Mouse (Mus musculus): ENCODE measurements around the gene Lmx1b. TPM values are rescaled to one million over a fixed set of nuclear protein-coding genes. Genes with fewer than 3 reads are reported as not detected.

Gene Lmx1b
- polyA plus RNA-seq, 1 experiment from 2014 or later, result not detected

DNA sequence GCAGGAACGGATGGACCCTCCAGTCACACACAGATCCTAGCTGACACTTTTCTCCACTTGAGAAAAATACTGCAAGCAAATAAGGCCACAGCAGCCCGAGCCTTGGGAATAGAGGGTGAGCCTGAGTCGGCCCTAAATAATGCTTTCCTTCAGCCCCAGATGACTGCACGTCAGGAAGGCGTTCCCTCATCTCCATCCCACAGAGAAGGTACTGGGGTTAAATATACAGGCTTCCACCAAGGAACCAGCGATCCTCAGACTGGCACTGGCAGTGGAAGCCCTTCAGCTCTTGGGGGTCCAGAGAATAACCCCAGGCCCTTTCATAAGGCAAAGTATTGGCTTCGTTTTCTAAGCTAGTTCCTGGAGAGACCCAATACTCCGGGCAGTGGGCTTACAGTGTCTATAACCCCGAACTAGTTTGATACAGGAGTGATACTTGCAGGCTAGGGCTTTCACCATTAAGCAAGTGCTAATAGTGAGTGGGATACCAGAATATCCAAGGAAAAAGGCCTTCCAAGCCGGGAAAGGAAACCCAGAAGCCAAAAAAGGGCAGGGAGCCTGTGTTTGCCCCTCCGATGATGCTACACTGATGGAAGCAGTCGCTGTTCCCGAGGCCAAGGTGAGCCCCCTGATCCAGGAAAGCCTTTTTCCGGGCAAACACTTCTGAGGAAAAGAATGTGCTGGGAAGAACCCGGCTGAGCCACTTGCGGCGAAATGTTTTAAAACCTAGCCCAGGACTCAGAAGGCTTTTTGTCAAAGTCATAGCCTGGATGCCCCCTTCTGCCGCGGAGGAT lies 4.8 kb downstream of the Lmx1b start:
- no peak overlapping the region for H3K4me3 ChIP-seq (ENCODE audit: low read depth, low read length)
- H3K9ac ChIP-seq (ENCODE audit: low read depth, low read length), result no peak overlapping the region
- WGBS, result 4% methylated on average over 19 of the region's 19 CpGs
- H3K9me3 ChIP-seq (ENCODE audit: control insufficient read depth), result no peaks in the 10 kb centered on the region
- no peak for ATAC-seq
- H3K4me1 ChIP-seq (replicated peaks; ENCODE audit: control insufficient read depth, insufficient read depth, low read length), result 0 out of 2 replicates have a peak, but pooled peaks cover 4% of the 10 kb centered on the region
- no peak overlapping the region for H3K4me2 ChIP-seq (replicated peaks; ENCODE audit: low read depth)
- no peaks in the 10 kb centered on the region for H3K36me3 ChIP-seq (ENCODE audit: control insufficient read depth, insufficient read depth)
- no peak for TF ChIP-seq CTCF (IDR thresholded peaks at IDR 0.05; ENCODE audit: low read depth)
- no peak overlapping the region for H3K27ac ChIP-seq (ENCODE audit: low read depth, low read length)
- H3K27me3 ChIP-seq (replicated peaks; ENCODE audit: control insufficient read depth, insufficient read depth, low read length), result peaks cover 99% of the 10 kb centered on the region

DNA sequence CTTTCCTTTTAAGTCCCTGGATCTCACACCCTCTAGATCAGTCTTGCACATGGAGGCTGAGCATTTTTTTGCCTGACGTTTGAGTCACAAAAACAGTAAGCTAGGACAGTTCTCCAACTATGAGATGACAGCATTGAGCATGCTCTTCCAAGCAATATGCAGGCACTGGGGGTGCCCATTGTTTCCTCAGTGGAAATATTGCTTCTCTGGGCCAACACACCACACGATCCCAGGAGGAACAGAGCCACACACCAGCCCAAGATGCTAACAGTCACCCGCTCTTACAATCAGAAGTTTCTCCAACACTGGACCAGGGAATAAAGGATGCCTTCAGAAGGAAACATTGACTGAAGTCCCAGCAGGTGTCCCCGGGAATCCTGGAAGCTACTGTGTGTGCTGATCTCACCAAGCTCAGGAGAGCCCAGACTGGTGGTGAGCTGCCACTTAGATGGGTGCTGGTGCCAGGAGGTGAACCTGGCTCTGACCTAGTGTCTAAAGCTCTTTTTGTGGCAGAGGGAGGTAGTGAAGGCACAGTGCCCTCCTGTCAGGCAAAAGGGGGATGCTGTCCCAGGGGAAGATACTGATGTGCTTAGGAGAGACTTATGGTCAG lies 5.7 kb downstream of the Lmx1b start:
- Histone ChIP-seq H3K4me2 (replicated peaks; ENCODE audit: low read depth) (no peak overlapping the region), H3K4me3 (ENCODE audit: low read depth, low read length) (no peak overlapping the region), H3K9me3 (ENCODE audit: control insufficient read depth) (no peaks in the 10 kb centered on the region), H3K9ac (ENCODE audit: low read depth, low read length) (no peak overlapping the region), H3K27ac (ENCODE audit: low read depth, low read length) (no peak overlapping the region), H3K36me3 (ENCODE audit: control insufficient read depth, insufficient read depth) (no peaks in the 10 kb centered on the region), H3K27me3 (replicated peaks; ENCODE audit: control insufficient read depth, insufficient read depth, low read length) (peaks cover 100% of the 10 kb centered on the region), H3K4me1 (replicated peaks; ENCODE audit: control insufficient read depth, insufficient read depth, low read length) (no peaks in the 10 kb centered on the region)
- TF ChIP-seq CTCF (IDR thresholded peaks at IDR 0.05; ENCODE audit: low read depth), result no peak
- no peak for ATAC-seq
- WGBS, result 9% methylated on average over 4 of the region's 4 CpGs

DNA sequence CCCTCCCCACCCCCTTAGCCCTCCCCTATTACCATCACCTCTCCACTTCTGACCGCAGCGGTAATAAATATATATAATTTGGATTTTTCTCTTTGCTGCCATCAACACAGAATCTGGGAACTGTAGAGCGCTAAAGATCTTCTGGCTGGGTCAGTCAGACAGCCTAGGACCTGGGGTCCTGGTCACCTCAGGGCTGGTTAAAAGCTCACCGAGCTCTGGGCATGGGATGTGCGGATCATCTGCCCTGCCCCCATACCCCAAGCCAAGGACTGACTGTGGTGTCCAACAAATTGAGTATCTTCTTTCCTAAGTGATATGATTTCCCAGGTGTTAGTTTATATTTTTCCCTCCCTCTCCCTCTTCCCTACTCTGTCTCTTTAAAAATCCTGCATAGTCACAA lies 6.4 kb downstream of the Lmx1b start:
- WGBS, result 6% methylated on average over 5 of the region's 5 CpGs

DNA sequence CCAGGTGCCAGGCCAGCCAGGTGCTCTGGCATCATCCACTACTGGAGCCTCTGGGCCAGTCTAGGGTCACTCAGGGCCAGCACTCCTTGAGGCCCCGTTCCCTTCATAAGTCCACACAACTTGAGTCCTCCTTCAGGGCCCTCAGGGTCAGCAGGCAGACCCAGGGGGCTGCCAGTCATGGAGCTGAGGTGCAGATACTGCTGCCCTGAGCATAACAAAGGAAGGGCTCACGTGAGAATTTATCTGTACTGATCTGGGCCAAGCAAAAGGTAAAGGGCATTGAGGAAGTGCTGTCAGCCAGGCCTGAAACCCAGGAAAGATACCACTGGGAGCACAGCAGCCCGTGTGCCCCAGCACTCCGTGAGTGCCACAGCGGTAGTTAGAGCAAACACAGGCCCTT lies 7.1 kb downstream of the Lmx1b start:
- WGBS, result 10% methylated on average over 5 of the region's 5 CpGs
- Histone ChIP-seq H3K27me3 (replicated peaks; ENCODE audit: control insufficient read depth, insufficient read depth, low read length) (peaks cover 98% of the 10 kb centered on the region), H3K9ac (ENCODE audit: low read depth, low read length) (no peak overlapping the region), H3K4me2 (replicated peaks; ENCODE audit: low read depth) (no peak overlapping the region), H3K9me3 (ENCODE audit: control insufficient read depth) (no peaks in the 10 kb centered on the region), H3K27ac (ENCODE audit: low read depth, low read length) (no peak overlapping the region), H3K4me3 (ENCODE audit: low read depth, low read length) (no peak overlapping the region), H3K4me1 (replicated peaks; ENCODE audit: control insufficient read depth, insufficient read depth, low read length) (no peaks in the 10 kb centered on the region), H3K36me3 (ENCODE audit: control insufficient read depth, insufficient read depth) (no peaks in the 10 kb centered on the region)
- no peak for ATAC-seq
- TF ChIP-seq CTCF (IDR thresholded peaks at IDR 0.05; ENCODE audit: low read depth), result no peak

More for the DNA sequence above, 6.4 kb downstream of the Lmx1b start:
- H3K4me3 ChIP-seq (ENCODE audit: low read depth, low read length), result no peak overlapping the region
- no peak overlapping the region for H3K9ac ChIP-seq (ENCODE audit: low read depth, low read length)
- no peak overlapping the region for H3K4me2 ChIP-seq (replicated peaks; ENCODE audit: low read depth)
- TF ChIP-seq CTCF (IDR thresholded peaks at IDR 0.05; ENCODE audit: low read depth), result no peak
- ATAC-seq, result no peak
- H3K9me3 ChIP-seq (ENCODE audit: control insufficient read depth), result no peaks in the 10 kb centered on the region
- H3K4me1 ChIP-seq (replicated peaks; ENCODE audit: control insufficient read depth, insufficient read depth, low read length), result no peaks in the 10 kb centered on the region
- H3K27me3 ChIP-seq (replicated peaks; ENCODE audit: control insufficient read depth, insufficient read depth, low read length), result peaks cover 99% of the 10 kb centered on the region
- no peaks in the 10 kb centered on the region for H3K36me3 ChIP-seq (ENCODE audit: control insufficient read depth, insufficient read depth)
- H3K27ac ChIP-seq (ENCODE audit: low read depth, low read length), result no peak overlapping the region

DNA sequence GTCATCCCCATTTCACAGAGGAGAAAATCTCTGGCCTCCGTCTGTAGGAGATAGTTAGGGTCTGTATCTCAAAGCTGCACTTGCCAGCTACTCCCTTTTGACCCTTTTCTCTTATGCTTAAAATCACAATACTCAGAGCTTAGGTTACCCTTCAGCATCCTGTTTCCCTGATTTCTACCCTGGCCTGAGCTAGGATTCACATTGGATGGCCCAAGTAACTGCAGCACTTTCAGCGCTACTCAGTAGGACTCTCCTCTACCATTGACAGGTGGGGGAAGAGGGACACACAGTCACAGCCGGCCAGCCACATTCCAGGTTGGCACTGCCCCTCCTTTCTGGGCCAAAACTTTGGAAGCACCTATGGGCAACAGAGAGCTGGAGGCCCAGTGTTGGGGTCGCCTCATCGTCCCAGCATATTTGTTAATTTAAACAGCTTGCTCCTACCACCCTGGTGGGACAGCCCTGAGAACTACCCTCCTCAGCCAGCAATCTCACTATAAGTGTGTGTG lies 7.7 kb downstream of the Lmx1b start:
- Histone ChIP-seq H3K9me3 (ENCODE audit: control insufficient read depth) (no peaks in the 10 kb centered on the region), H3K9ac (ENCODE audit: low read depth, low read length) (no peak overlapping the region), H3K27ac (ENCODE audit: low read depth, low read length) (no peak overlapping the region), H3K4me1 (replicated peaks; ENCODE audit: control insufficient read depth, insufficient read depth, low read length) (no peaks in the 10 kb centered on the region), H3K27me3 (replicated peaks; ENCODE audit: control insufficient read depth, insufficient read depth, low read length) (peaks cover 98% of the 10 kb centered on the region), H3K36me3 (ENCODE audit: control insufficient read depth, insufficient read depth) (no peaks in the 10 kb centered on the region), H3K4me2 (replicated peaks; ENCODE audit: low read depth) (no peak overlapping the region), H3K4me3 (ENCODE audit: low read depth, low read length) (no peak overlapping the region)
- 11% methylated on average over 5 of the region's 5 CpGs for WGBS
- ATAC-seq, result no peak
- TF ChIP-seq CTCF (IDR thresholded peaks at IDR 0.05; ENCODE audit: low read depth), result no peak

DNA sequence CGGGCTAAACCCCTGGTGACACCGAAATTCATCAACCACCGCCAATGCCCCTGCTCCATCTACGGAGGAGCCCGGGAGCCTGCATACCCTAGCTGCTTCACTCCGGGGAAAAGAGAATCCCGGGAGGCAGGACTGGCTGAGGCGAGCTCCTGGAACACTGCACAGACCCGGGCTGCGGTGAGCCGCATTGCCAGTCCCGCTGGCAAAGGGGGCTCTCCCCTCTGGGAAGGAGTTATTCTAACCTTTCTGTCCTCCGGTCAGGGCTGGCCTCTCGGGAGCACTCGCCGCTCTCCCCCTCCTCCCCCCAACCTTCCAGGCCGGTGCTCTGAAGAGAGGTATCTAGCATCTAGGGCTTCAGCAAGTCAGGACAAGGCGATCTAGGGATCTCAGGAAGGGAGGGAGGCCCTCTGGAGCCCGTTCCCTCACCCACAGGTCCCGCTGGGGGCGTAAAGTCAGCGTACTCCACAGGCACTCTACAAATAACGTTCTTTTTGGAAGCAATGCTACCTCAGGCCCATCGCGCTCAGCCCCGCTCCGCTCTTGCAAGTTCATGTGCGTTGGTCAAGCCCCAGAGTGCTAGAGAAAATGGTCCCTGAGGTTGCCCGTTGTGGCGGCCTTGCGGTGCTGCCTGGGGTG lies 8.5 kb downstream of the Lmx1b start:
- Histone ChIP-seq H3K9me3 (ENCODE audit: control insufficient read depth) (no peaks in the 10 kb centered on the region), H3K9ac (ENCODE audit: low read depth, low read length) (no peak overlapping the region), H3K4me1 (replicated peaks; ENCODE audit: control insufficient read depth, insufficient read depth, low read length) (no peaks in the 10 kb centered on the region), H3K27me3 (replicated peaks; ENCODE audit: control insufficient read depth, insufficient read depth, low read length) (peaks cover 98% of the 10 kb centered on the region), H3K36me3 (ENCODE audit: control insufficient read depth, insufficient read depth) (no peaks in the 10 kb centered on the region), H3K27ac (ENCODE audit: low read depth, low read length) (no peak overlapping the region), H3K4me2 (replicated peaks; ENCODE audit: low read depth) (no peak overlapping the region), H3K4me3 (ENCODE audit: low read depth, low read length) (no peak overlapping the region)
- ATAC-seq, result no peak
- TF ChIP-seq CTCF (IDR thresholded peaks at IDR 0.05; ENCODE audit: low read depth), result no peak
- WGBS, result 1% methylated on average over 31 of the region's 31 CpGs
